Mouse (Mus musculus) limb, embryonic 14.5 days (tissue): Measurements from ENCODE around the gene Ampd2. TPM values are rescaled to one million over a fixed set of nuclear protein-coding genes. Genes with fewer than 3 reads are reported as not detected.

Experiments used
- ATAC-seq: fragments of 200-750 bp; cut with Nextera tagmentation; 2 replicates; pipeline ENCODE4 v1.8.0; 2017; ENCODE audit warnings: low read depth, moderate number of reproducible peaks, moderate TSS enrichment; ENCODE audit not compliant: low FRiP score
- DNase-seq: peaks from one replicate; pipeline ENCODE4 v3.0.0-alpha.2; 2015; ENCODE audit warnings: low spot score
- H3K27ac ChIP-seq: fragments of 300-500 bp; sonication (generic); replicated peaks from 2 replicates; pipeline ENCODE4 v1.5.1; 2014; ENCODE audit warnings: low read depth, mild to moderate bottlenecking, low read length, moderate library complexity, mixed read lengths
- H3K27me3 ChIP-seq: fragments of 300-500 bp; sonication (generic); 2 replicates; pipeline ENCODE4 v1.6.1; 2014; ENCODE audit warnings: low read length, mixed read lengths; ENCODE audit not compliant: control insufficient read depth, insufficient read depth
- H3K36me3 ChIP-seq: fragments of 300-500 bp; sonication (generic); 2 replicates; pipeline ENCODE4 v1.6.1; 2014; ENCODE audit warnings: mild to moderate bottlenecking, low read length, moderate library complexity, mixed read lengths; ENCODE audit not compliant: control insufficient read depth, insufficient read depth
- H3K4me1 ChIP-seq: fragments of 300-500 bp; sonication (generic); 2 replicates; pipeline ENCODE4 v1.6.1; 2014; ENCODE audit warnings: antibody characterized with exemption, low read length, mixed read lengths; ENCODE audit not compliant: control insufficient read depth, insufficient read depth
- H3K4me2 ChIP-seq: fragments of 300-500 bp; sonication (generic); replicated peaks from 2 replicates; pipeline ENCODE4 v1.6.1; 2014; ENCODE audit warnings: low read depth, mild to moderate bottlenecking, low read length, moderate library complexity; ENCODE audit not compliant: severe bottlenecking
- H3K4me3 ChIP-seq: fragments of 300-500 bp; sonication (generic); replicated peaks from 2 replicates; pipeline ENCODE4 v1.5.1; 2014; ENCODE audit warnings: low read length
- H3K9ac ChIP-seq: fragments of 300-500 bp; sonication (generic); 2 replicates; pipeline ENCODE4 v1.6.1; 2014; ENCODE audit warnings: mild to moderate bottlenecking, low read depth, low read length, moderate library complexity; ENCODE audit not compliant: severe bottlenecking
- H3K9me3 ChIP-seq: fragments of 300-500 bp; sonication (generic); 2 replicates; pipeline ENCODE4 v1.6.1; 2016; ENCODE audit warnings: low read length; ENCODE audit not compliant: control insufficient read depth
- POLR2A ChIP-seq: fragments of 200-500 bp; IDR thresholded peaks from 2 replicates; pipeline ENCODE4 v1.8.0; 2012; ENCODE audit warnings: inconsistent platforms, mild to moderate bottlenecking, moderate library complexity, borderline replicate concordance; ENCODE audit not compliant: insufficient read depth, insufficient read length; ENCODE audit errors: extremely low read depth
- WGBS: fragments of 180-500 bp; shearing (Covaris S2); extraction: QIAGEN DNeasy Blood & Tissue Kit; methylation state at CpG from one replicate; pipeline ENCODE4 v1.1.7; 2014; 5-methylcytosine and 5-hydroxymethylcytosine counted together
- polyA plus RNA-seq, 2 experiments: library from polyadenylated mRNA; depleted of rRNA in 1 of 2; stranded (reverse) in 1 of 2; unstranded in 1 of 2; fragments of >200 nt; fragmentation: Nextera tagmentation in 1 of 2; extraction: Ambion mirVana in 1 of 2; gene quantifications; 2 replicates each; pipeline versions ENCODE4 v1.2.1 to v1.2.3; 2012 to 2014

Gene Ampd2
- polyA plus RNA-seq, 2 experiments: 35.8 to 116 TPM

GRCm38 (mm10) chr3:108096226-108096625 is 9.8 kb upstream of the Ampd2 start:
- Histone ChIP-seq H3K36me3 (no peaks in the 10 kb centered on the region), H3K9me3 (no peaks in the 10 kb centered on the region), H3K4me2 (no peak overlapping the region), H3K4me1 (no peaks in the 10 kb centered on the region), H3K27ac (no peak overlapping the region), H3K9ac (no peak overlapping the region), H3K27me3 (no peaks in the 10 kb centered on the region), H3K4me3 (no peak overlapping the region)
- DNase-seq: no peak
- TF ChIP-seq POLR2A: no peak
- ATAC-seq: no peak
- WGBS: 70% methylated on average over 8 of the region's 8 CpGs

DNA sequence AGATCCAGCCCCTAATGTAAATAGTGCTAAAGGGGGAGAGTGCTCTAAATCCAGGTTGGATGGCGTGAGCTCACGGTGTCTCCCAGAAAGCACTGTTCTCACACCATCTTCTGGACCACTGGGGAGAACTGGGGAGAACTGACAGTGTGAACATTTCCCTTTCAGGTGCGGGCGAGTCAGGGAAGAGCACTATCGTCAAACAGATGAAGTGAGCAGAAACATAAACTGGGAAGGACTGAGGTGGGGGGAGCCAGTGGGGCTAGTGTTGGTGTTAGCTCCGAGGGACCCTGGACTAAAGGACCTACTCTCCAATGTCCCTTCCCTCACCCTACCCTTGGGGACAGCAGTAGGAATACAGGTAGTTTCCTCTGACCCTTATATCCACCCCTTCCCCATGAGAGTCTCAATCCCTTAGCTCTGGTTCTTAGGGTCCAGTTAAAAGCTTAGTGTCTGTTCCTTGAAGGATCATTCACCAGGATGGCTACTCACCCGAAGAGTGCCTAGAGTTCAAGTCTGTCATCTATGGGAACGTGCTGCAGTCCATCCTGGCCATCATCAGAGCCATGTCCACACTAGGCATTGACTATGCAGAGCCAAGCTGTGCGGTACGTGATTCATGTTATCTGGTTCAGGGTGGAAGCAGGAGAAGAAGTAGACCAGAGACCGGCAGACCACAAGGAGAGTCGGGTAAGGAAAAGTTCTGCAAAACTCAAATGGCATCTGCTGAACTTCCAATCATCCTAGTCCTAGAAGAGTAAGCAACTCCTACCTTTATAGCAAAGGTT is 8.7 kb upstream of the Ampd2 start:
- H3K27me3 ChIP-seq: no peaks in the 10 kb centered on the region
- DNase-seq: no peak
- H3K27ac ChIP-seq: no peak overlapping the region
- H3K4me3 ChIP-seq: no peak overlapping the region
- WGBS: 90% methylated on average over 12 of the region's 12 CpGs
- no peak for TF ChIP-seq POLR2A
- no peaks in the 10 kb centered on the region for H3K36me3 ChIP-seq
- H3K9ac ChIP-seq: no peak overlapping the region
- ATAC-seq: no peak
- no peaks in the 10 kb centered on the region for H3K9me3 ChIP-seq
- no peak overlapping the region for H3K4me2 ChIP-seq
- no peaks in the 10 kb centered on the region for H3K4me1 ChIP-seq

DNA sequence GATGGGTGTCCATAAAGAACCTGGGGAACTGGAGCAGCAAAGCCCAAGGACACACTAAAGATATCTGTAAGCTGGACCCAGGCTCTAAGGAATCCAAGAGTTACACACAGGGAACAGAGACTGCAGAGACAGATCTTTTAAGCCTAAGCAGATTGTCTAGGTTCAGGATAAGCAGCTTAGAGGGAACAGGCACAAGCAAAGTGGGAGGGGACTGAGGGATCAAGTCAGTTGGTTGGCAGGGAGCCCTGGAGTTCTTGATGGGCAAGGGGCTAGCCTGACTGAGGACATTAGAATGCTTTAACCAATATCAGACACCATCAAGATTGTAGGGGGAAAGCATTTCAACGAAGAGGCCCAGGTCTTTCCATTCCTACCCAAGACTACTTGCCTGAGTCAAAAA is 7.7 kb upstream of the Ampd2 start:
- Histone ChIP-seq H3K4me3 (no peak overlapping the region), H3K9me3 (no peaks in the 10 kb centered on the region), H3K9ac (no peak overlapping the region), H3K4me1 (peaks cover 2% of the 10 kb centered on the region), H3K36me3 (no peaks in the 10 kb centered on the region), H3K27ac (no peak overlapping the region), H3K4me2 (no peak overlapping the region), H3K27me3 (no peaks in the 10 kb centered on the region)
- 90% methylated on average over 1 of the region's 1 CpGs for WGBS
- ATAC-seq (no peak), DNase-seq (no peak)
- TF ChIP-seq POLR2A: no peak

- WGBS: 70% methylated on average over 6 of the region's 6 CpGs
- DNase-seq (no peak), ATAC-seq (no peak)
Observed at GRCm38 (mm10) chr3:108093306-108093705, 6.9 kb upstream of the Ampd2 start.

GRCm38 (mm10) chr3:108092536-108093115 is 6.2 kb upstream of the Ampd2 start, which contains the start of gene Gnat2:
Gene Gnat2, plus strand, starts transcription at chr3:108092789.
- peaks cover 7% of the 10 kb centered on the region for H3K4me1 ChIP-seq
- 77% methylated on average over 15 of the region's 15 CpGs for WGBS
- TF ChIP-seq POLR2A: no peak
- H3K4me3 ChIP-seq: no peak within 1 kb of the TSS
- no peaks in the 10 kb centered on the region for H3K36me3 ChIP-seq
- H3K4me2 ChIP-seq: no peak within 1 kb of the TSS
- H3K27ac ChIP-seq: no peak within 1 kb of the TSS
- no peaks in the 10 kb centered on the region for H3K27me3 ChIP-seq
- ATAC-seq: no peak
- H3K9me3 ChIP-seq: no peaks in the 10 kb centered on the region
- no peak within 1 kb of the TSS for H3K9ac ChIP-seq
- no peak for DNase-seq

More at GRCm38 (mm10) chr3:108093306-108093705, 6.9 kb upstream of the Ampd2 start:
- TF ChIP-seq POLR2A: no peak
- no peak overlapping the region for H3K27ac ChIP-seq
- no peaks in the 10 kb centered on the region for H3K27me3 ChIP-seq
- no peaks in the 10 kb centered on the region for H3K36me3 ChIP-seq
- no peaks in the 10 kb centered on the region for H3K9me3 ChIP-seq
- H3K4me1 ChIP-seq: peaks cover 7% of the 10 kb centered on the region
- H3K4me2 ChIP-seq: no peak overlapping the region
- H3K9ac ChIP-seq: no peak overlapping the region
- no peak overlapping the region for H3K4me3 ChIP-seq
